Mouse (Mus musculus) cortical plate, adult 2 months (tissue): ENCODE measurements around the gene C1qtnf7. TPM values are rescaled to one million over a fixed set of nuclear protein-coding genes. Genes with fewer than 3 reads are reported as not detected.

Experiments
- H3K27ac ChIP-seq: fragments of 200-500 bp; 2 replicates; pipeline ENCODE4 v1.5.1; 2012; ENCODE audit warnings: low read length, control low read depth, inconsistent platforms; ENCODE audit not compliant: insufficient read depth
- H3K4me1 ChIP-seq: fragments of 200-500 bp; 2 replicates; pipeline ENCODE4 v1.6.1; 2011; ENCODE audit warnings: low read length; ENCODE audit not compliant: control insufficient read depth, insufficient read depth
- H3K4me3 ChIP-seq: fragments of 200-500 bp; 2 replicates; pipeline ENCODE4 v1.5.1; 2011; ENCODE audit warnings: mild to moderate bottlenecking, low read length, control low read depth; ENCODE audit not compliant: insufficient read depth
- CTCF ChIP-seq: fragments of 200-500 bp; IDR thresholded peaks from 2 replicates; pipeline ENCODE4 v1.5.1; 2011; ENCODE audit warnings: mild to moderate bottlenecking, control low read depth, low read length; ENCODE audit not compliant: insufficient read depth; ENCODE audit errors: extremely low read depth
- POLR2A ChIP-seq: fragments of 200-500 bp; IDR thresholded peaks from 2 replicates; pipeline ENCODE4 v1.6.1; 2011; ENCODE audit warnings: mild to moderate bottlenecking, low read length, control low read depth; ENCODE audit not compliant: insufficient read depth; ENCODE audit errors: extremely low read depth
- polyA plus RNA-seq: library from polyadenylated mRNA; depleted of rRNA; stranded (reverse); fragments of >200 nt; gene quantifications from 2 replicates; pipeline ENCODE4 v1.2.3, GENCODE M21; 2012; rRNA removed

C1qtnf7 gene
- polyA plus RNA-seq, 1 experiment: 0.92 TPM

- TF ChIP-seq POLR2A (no peak), CTCF (no peak)
- Histone ChIP-seq H3K4me3 (no peak overlapping the region), H3K4me1 (no peaks in the 10 kb centered on the region), H3K27ac (no peak overlapping the region)
Measured at GRCm38 (mm10) chr5:43647098-43647774, 131.9 kb downstream of the C1qtnf7 start.

GRCm38 (mm10) chr5:43661498-43661897 is 146.2 kb downstream of the C1qtnf7 start:
- peaks cover 3% of the 10 kb centered on the region; the same call in 1 of the 2 replicates for H3K4me1 ChIP-seq
- H3K4me3 ChIP-seq: peak overlapping the region; percentile 68; the same call in 1 of the 2 replicates
- no peak overlapping the region for H3K27ac ChIP-seq
- TF ChIP-seq POLR2A: no peak
- no peak for TF ChIP-seq CTCF

GRCm38 (mm10) chr5:43661997-43662961 is 146.9 kb downstream of the C1qtnf7 start, which contains the start of gene Cc2d2a:
Gene Cc2d2a (plus strand): TSS chr5:43662346.
- Histone ChIP-seq H3K4me3 (peak within 1 kb of the TSS; percentile 68), H3K4me1 (peaks cover 3% of the 10 kb centered on the region; the same call in 1 of the 2 replicates), H3K27ac (peak within 1 kb of the TSS; percentile 61)
- TF ChIP-seq POLR2A: peak; percentile 61; the same call in 1 of the 2 replicates
- no peak for TF ChIP-seq CTCF

GRCm38 (mm10) chr5:43663531-43663930 is 148.2 kb downstream of the C1qtnf7 start:
- no peak overlapping the region for H3K27ac ChIP-seq
- H3K4me1 ChIP-seq: peaks cover 3% of the 10 kb centered on the region; the same call in 1 of the 2 replicates
- TF ChIP-seq CTCF: no peak
- TF ChIP-seq POLR2A: no peak
- peak overlapping the region; percentile 68; the same call in 1 of the 2 replicates for H3K4me3 ChIP-seq

GRCm38 (mm10) chr5:43665144-43665543 is 149.8 kb downstream of the C1qtnf7 start:
- no peak overlapping the region for H3K27ac ChIP-seq

More at GRCm38 (mm10) chr5:43665144-43665543, 149.8 kb downstream of the C1qtnf7 start:
- TF ChIP-seq POLR2A (no peak), CTCF (no peak)
- H3K4me1 ChIP-seq: peaks cover 3% of the 10 kb centered on the region; the same call in 1 of the 2 replicates
- 0 out of 2 replicates have a peak overlapping the region, but pooled peaks have one; percentile 10 for H3K4me3 ChIP-seq

Other genes starting within 250 kb of the C1qtnf7 start
- gene Cc2d2a, start 146.8 kb downstream of the C1qtnf7 start, polyA plus RNA-seq: 16.3 and 18.3 TPM in 2 replicates